Mouse (Mus musculus) erythroblast, embryonic 14.5 days (primary cell): ENCODE data around the gene Sez6.

ENCODE experiments used
- GATA1 ChIP-seq: IDR thresholded peaks from 2 replicates; pipeline ENCODE4 v1.6.1; 2012; ENCODE audit warnings: low read length, inconsistent platforms, mixed read lengths
- TAL1 ChIP-seq: IDR thresholded peaks from 3 replicates; pipeline ENCODE4 v1.6.1; 2012; ENCODE audit warnings: low read length, inconsistent platforms, mixed read lengths

GRCm38 (mm10) chr11:77950797-77951228 lies 20.2 kb downstream of the Sez6 start:
- no peak for TF ChIP-seq GATA1
- TF ChIP-seq TAL1, result no peak
